Mouse (Mus musculus) heart, embryonic 16.5 days (tissue): ENCODE results near the gene Creg1. TPM values are rescaled to one million over a fixed set of nuclear protein-coding genes. Genes with fewer than 3 reads are reported as not detected.

Experiments
- polyA plus RNA-seq: library from polyadenylated mRNA; unstranded; fragments of >200 nt; fragmentation: Nextera tagmentation; extraction: Ambion mirVana; gene quantifications from 2 replicates; pipeline ENCODE4 v1.2.1, GENCODE M21; 2015

The Creg1 gene
- polyA plus RNA-seq, 1 experiment from 2014 or later: 73.2 TPM

Other genes starting within 250 kb of the Creg1 start
- gene Mpzl1, start 129.2 kb upstream of the Creg1 start, polyA plus RNA-seq: 95.3 and 104 TPM in 2 replicates
- 99.3 and 111 TPM in 2 replicates for gene Rcsd1, start 54.0 kb upstream of the Creg1 start, polyA plus RNA-seq
- 3.9 and 12.8 TPM in 2 replicates for gene Cd247, start 24.9 kb downstream of the Creg1 start, polyA plus RNA-seq
- gene Pou2f1, start 238.9 kb downstream of the Creg1 start, polyA plus RNA-seq: 8.5 and 9.3 TPM in 2 replicates